Mouse (Mus musculus) C2C12 (cell line): ENCODE data around the gene Olfr429.

ENCODE experiments used
- CTCF ChIP-seq: IDR thresholded peaks from one replicate; pipeline ENCODE4 v1.5.1; 2011; ENCODE audit not compliant: control insufficient read depth, insufficient read depth, insufficient read length
- FOSL1 ChIP-seq: IDR thresholded peaks from one replicate; pipeline ENCODE4 v1.8.0; 2011; ENCODE audit warnings: mild to moderate bottlenecking, low read length; ENCODE audit not compliant: poor library complexity, insufficient read depth, severe bottlenecking
- MAX ChIP-seq: IDR thresholded peaks from one replicate; pipeline ENCODE4 v1.6.1; 2011; ENCODE audit warnings: mild to moderate bottlenecking, control low read depth
- MYOD1 ChIP-seq: IDR thresholded peaks from one replicate; pipeline ENCODE4 v1.6.1; 2011; ENCODE audit warnings: low read depth; ENCODE audit not compliant: control insufficient read depth, insufficient read length
- MYOG ChIP-seq: IDR thresholded peaks from one replicate; pipeline ENCODE4 v1.6.1; 2011; ENCODE audit not compliant: control insufficient read depth, insufficient read length; ENCODE audit errors: extremely low read depth

GRCm38 (mm10) chr1:174052981-174053380, 31.1 kb upstream of the Olfr429 start:
- TF ChIP-seq MAX (no peak), FOSL1 (no peak), CTCF (no peak), MYOG (no peak), MYOD1 (no peak)
